Mouse (Mus musculus): ENCODE data around the gene Ndufs5. TPM values are rescaled to one million over a fixed set of nuclear protein-coding genes. Genes with fewer than 3 reads are reported as not detected.

The Ndufs5 gene
- total and polyA plus RNA-seq, 2 experiments = 41.1 to 170 TPM

- peak overlapping the region; percentile 89 for H3K9ac ChIP-seq (ENCODE audit: low read depth, low read length)
- DNase-seq (ENCODE audit: extremely low read depth, low read depth, low spot score) = no peak
- peaks cover 14% of the 10 kb centered on the region for H3K4me1 ChIP-seq (ENCODE audit: control insufficient read depth, insufficient read depth, low read length)
- TF ChIP-seq POLR2A (IDR thresholded peaks at IDR 0.05; ENCODE audit: extremely low read depth, insufficient read depth, low read length) = no peak
- no peak for TF ChIP-seq CTCF (IDR thresholded peaks at IDR 0.05; ENCODE audit: low read depth, low read length)
- H3K27me3 ChIP-seq (ENCODE audit: control insufficient read depth, insufficient read depth, low read length) = no peaks in the 10 kb centered on the region
- H3K79me2 ChIP-seq (ENCODE audit: control insufficient read depth, insufficient read depth, low read length) = peaks cover 34% of the 10 kb centered on the region; the same call in 1 of the 2 replicates
- peak overlapping the region; percentile 90 for H3K4me3 ChIP-seq (ENCODE audit: insufficient read depth, low read depth, low read length)
- H3K36me3 ChIP-seq (ENCODE audit: control insufficient read depth, insufficient read depth, low read length) = no peaks in the 10 kb centered on the region
- under 1% methylated on average over 55 of the region's 55 CpGs for WGBS
- H3K27ac ChIP-seq (replicated peaks; ENCODE audit: insufficient read depth, low read depth, low read length) = peak overlapping the region; percentile 78
Observed at GRCm38 (mm10) chr4:123749484-123750130, 31.6 kb upstream of the Ndufs5 start.

GRCm38 (mm10) chr4:123748726-123749415 lies 30.9 kb upstream of the Ndufs5 start:
- no peak overlapping the region for H3K27ac ChIP-seq (replicated peaks; ENCODE audit: insufficient read depth, low read depth, low read length)
- H3K4me3 ChIP-seq (ENCODE audit: insufficient read depth, low read depth, low read length) = peak overlapping the region; percentile 90; the same call in 1 of the 2 replicates
- 15% methylated on average over 10 of the region's 10 CpGs for WGBS
- no peaks in the 10 kb centered on the region for H3K27me3 ChIP-seq (ENCODE audit: control insufficient read depth, insufficient read depth, low read length)
- no peak for TF ChIP-seq CTCF (IDR thresholded peaks at IDR 0.05; ENCODE audit: low read depth, low read length)
- no peak for TF ChIP-seq POLR2A (IDR thresholded peaks at IDR 0.05; ENCODE audit: extremely low read depth, insufficient read depth, low read length)
- peaks cover 14% of the 10 kb centered on the region for H3K4me1 ChIP-seq (ENCODE audit: control insufficient read depth, insufficient read depth, low read length)
- H3K9ac ChIP-seq (ENCODE audit: low read depth, low read length) = peak overlapping the region; percentile 89; the same call in 1 of the 2 replicates
- H3K79me2 ChIP-seq (ENCODE audit: control insufficient read depth, insufficient read depth, low read length) = peaks cover 36% of the 10 kb centered on the region; the same call in 1 of the 2 replicates
- H3K36me3 ChIP-seq (ENCODE audit: control insufficient read depth, insufficient read depth, low read length) = no peaks in the 10 kb centered on the region
- no peak for DNase-seq (ENCODE audit: extremely low read depth, low read depth, low spot score)

- no peak overlapping the region for H3K4me3 ChIP-seq (ENCODE audit: insufficient read depth, low read depth, low read length)
Observed at GRCm38 (mm10) chr4:123745221-123745775, 27.3 kb upstream of the Ndufs5 start.

GRCm38 (mm10) chr4:123742891-123743290 lies 24.9 kb upstream of the Ndufs5 start:
- Histone ChIP-seq H3K79me2 (ENCODE audit: control insufficient read depth, insufficient read depth, low read length) (peaks cover 23% of the 10 kb centered on the region; the same call in 1 of the 2 replicates), H3K27me3 (ENCODE audit: control insufficient read depth, insufficient read depth, low read length) (no peaks in the 10 kb centered on the region), H3K9ac (ENCODE audit: low read depth, low read length) (no peak overlapping the region), H3K36me3 (ENCODE audit: control insufficient read depth, insufficient read depth, low read length) (peaks cover 46% of the 10 kb centered on the region), H3K27ac (replicated peaks; ENCODE audit: insufficient read depth, low read depth, low read length) (no peak overlapping the region), H3K4me1 (ENCODE audit: control insufficient read depth, insufficient read depth, low read length) (peaks cover 9% of the 10 kb centered on the region), H3K4me3 (ENCODE audit: insufficient read depth, low read depth, low read length) (no peak overlapping the region)
- TF ChIP-seq CTCF (IDR thresholded peaks at IDR 0.05; ENCODE audit: low read depth, low read length) (no peak), POLR2A (IDR thresholded peaks at IDR 0.05; ENCODE audit: extremely low read depth, insufficient read depth, low read length) (no peak)
- DNase-seq (ENCODE audit: extremely low read depth, low read depth, low spot score) = no peak
- 93% methylated on average over 1 of the region's 1 CpGs for WGBS

More at GRCm38 (mm10) chr4:123745221-123745775, 27.3 kb upstream of the Ndufs5 start:
- no peak for TF ChIP-seq CTCF (IDR thresholded peaks at IDR 0.05; ENCODE audit: low read depth, low read length)
- TF ChIP-seq POLR2A (IDR thresholded peaks at IDR 0.05; ENCODE audit: extremely low read depth, insufficient read depth, low read length) = no peak
- Histone ChIP-seq H3K4me1 (ENCODE audit: control insufficient read depth, insufficient read depth, low read length) (peaks cover 14% of the 10 kb centered on the region), H3K36me3 (ENCODE audit: control insufficient read depth, insufficient read depth, low read length) (peaks cover 24% of the 10 kb centered on the region), H3K9ac (ENCODE audit: low read depth, low read length) (no peak overlapping the region), H3K27me3 (ENCODE audit: control insufficient read depth, insufficient read depth, low read length) (no peaks in the 10 kb centered on the region), H3K27ac (replicated peaks; ENCODE audit: insufficient read depth, low read depth, low read length) (peak overlapping the region; percentile 51), H3K79me2 (ENCODE audit: control insufficient read depth, insufficient read depth, low read length) (peaks cover 36% of the 10 kb centered on the region; the same call in 1 of the 2 replicates)
- WGBS = 41% methylated on average over 4 of the region's 4 CpGs
- DNase-seq (ENCODE audit: extremely low read depth, low read depth, low spot score) = peak; percentile 73

GRCm38 (mm10) chr4:123738708-123739107 lies 20.7 kb upstream of the Ndufs5 start:
- no peak for DNase-seq (ENCODE audit: extremely low read depth, low read depth, low spot score)
- H3K36me3 ChIP-seq (ENCODE audit: control insufficient read depth, insufficient read depth, low read length) = peaks cover 65% of the 10 kb centered on the region
- H3K4me3 ChIP-seq (ENCODE audit: insufficient read depth, low read depth, low read length) = no peak overlapping the region
- no peaks in the 10 kb centered on the region; the same call in 1 of the 2 replicates for H3K4me1 ChIP-seq (ENCODE audit: control insufficient read depth, insufficient read depth, low read length)
- TF ChIP-seq POLR2A (IDR thresholded peaks at IDR 0.05; ENCODE audit: extremely low read depth, insufficient read depth, low read length) (no peak), CTCF (IDR thresholded peaks at IDR 0.05; ENCODE audit: low read depth, low read length) (no peak)
- 96% methylated on average over 4 of the region's 4 CpGs for WGBS
- H3K9ac ChIP-seq (ENCODE audit: low read depth, low read length) = no peak overlapping the region
- no peaks in the 10 kb centered on the region for H3K27me3 ChIP-seq (ENCODE audit: control insufficient read depth, insufficient read depth, low read length)
- H3K79me2 ChIP-seq (ENCODE audit: control insufficient read depth, insufficient read depth, low read length) = no peaks in the 10 kb centered on the region; the same call in 1 of the 2 replicates
- no peak overlapping the region for H3K27ac ChIP-seq (replicated peaks; ENCODE audit: insufficient read depth, low read depth, low read length)

Measured in liver, adult 2 months (tissue).